Mouse (Mus musculus) midbrain, embryonic 16.5 days (tissue): Measurements from ENCODE around the gene Pls1. TPM values are rescaled to one million over a fixed set of nuclear protein-coding genes. Genes with fewer than 3 reads are reported as not detected.

Experiments
- ATAC-seq: fragments of 200-750 bp; cut with Nextera tagmentation; 2 replicates; pipeline ENCODE4 v1.8.0; 2017; ENCODE audit warnings: moderate TSS enrichment
- H3K27ac ChIP-seq: fragments of 300-500 bp; sonication (generic); 2 replicates; pipeline ENCODE4 v1.5.1; 2014; ENCODE audit warnings: mild to moderate bottlenecking, low read length, mixed read lengths
- H3K27me3 ChIP-seq: fragments of 300-500 bp; sonication (generic); 2 replicates; pipeline ENCODE4 v1.6.1; 2014; ENCODE audit warnings: low read depth, low read length, mixed read lengths; ENCODE audit not compliant: control insufficient read depth, insufficient read depth
- H3K36me3 ChIP-seq: fragments of 300-500 bp; sonication (generic); 2 replicates; pipeline ENCODE4 v1.6.1; 2014; ENCODE audit warnings: mild to moderate bottlenecking, low read length, moderate library complexity, mixed read lengths; ENCODE audit not compliant: control insufficient read depth, insufficient read depth
- H3K4me1 ChIP-seq: fragments of 300-500 bp; sonication (generic); 2 replicates; pipeline ENCODE4 v1.6.1; 2014; ENCODE audit warnings: mild to moderate bottlenecking, low read length, mixed read lengths; ENCODE audit not compliant: control insufficient read depth, insufficient read depth
- H3K4me2 ChIP-seq: fragments of 300-500 bp; sonication (generic); 2 replicates; pipeline ENCODE4 v1.6.1; 2014; ENCODE audit warnings: mild to moderate bottlenecking, low read length, mixed read lengths
- H3K4me3 ChIP-seq: fragments of 300-500 bp; sonication (generic); 2 replicates; pipeline ENCODE4 v1.5.1; 2014; ENCODE audit warnings: low read depth, mild to moderate bottlenecking, low read length, moderate library complexity, mixed read lengths
- H3K9ac ChIP-seq: fragments of 300-500 bp; sonication (generic); 2 replicates; pipeline ENCODE4 v1.6.1; 2014; ENCODE audit warnings: low read depth, low read length, mixed read lengths
- H3K9me3 ChIP-seq: fragments of 300-500 bp; sonication (generic); replicated peaks from 2 replicates; pipeline ENCODE4 v1.6.1; 2014; ENCODE audit warnings: mild to moderate bottlenecking, low read length, mixed read lengths; ENCODE audit not compliant: control insufficient read depth, poor library complexity, severe bottlenecking
- WGBS: fragments of 180-500 bp; shearing (Covaris S2); extraction: QIAGEN DNeasy Blood & Tissue Kit; methylation state at CpG from one replicate; pipeline ENCODE4 v1.1.7; 2014; 5-methylcytosine and 5-hydroxymethylcytosine counted together
- polyA plus RNA-seq: library from polyadenylated mRNA; unstranded; fragments of >200 nt; fragmentation: Nextera tagmentation; extraction: Ambion mirVana; gene quantifications from 2 replicates; pipeline ENCODE4 v1.2.1, GENCODE M21; 2015

The Pls1 gene
- 2.1 and 2.9 TPM in 2 replicates for polyA plus RNA-seq

DNA sequence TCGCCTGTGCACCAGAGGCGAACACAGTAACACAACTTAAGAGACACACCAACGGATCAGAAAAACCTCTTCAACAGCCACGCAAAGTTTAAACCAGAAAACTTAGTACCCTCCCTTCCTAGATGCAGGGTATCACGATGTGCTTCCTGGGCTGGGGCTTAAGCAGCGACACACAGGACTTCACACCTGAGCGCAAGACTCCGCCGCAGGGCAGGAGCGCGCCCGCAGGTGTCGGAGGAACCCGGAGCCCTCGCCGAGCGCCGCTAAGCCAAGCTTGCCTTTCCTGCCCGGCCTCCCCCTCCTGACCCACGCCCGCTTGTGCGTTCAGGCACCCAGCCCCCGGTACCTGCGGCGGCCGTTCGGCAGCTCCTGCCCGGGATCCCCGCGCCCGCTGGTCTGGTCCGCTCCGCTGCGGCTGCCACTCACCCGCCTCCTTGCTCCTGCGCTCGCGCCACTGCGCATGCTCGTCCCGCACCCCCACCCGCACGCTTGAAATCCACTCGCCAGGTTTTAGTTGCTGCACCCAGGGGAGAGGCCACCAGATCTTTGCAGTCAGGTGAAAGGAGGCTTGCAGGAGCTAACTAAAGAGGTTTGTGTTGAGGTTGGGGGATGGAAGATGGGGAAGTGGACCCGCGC is at the start of gene Pls1:
Pls1 (minus strand) TSS at position 487 of the 636 bp plus-strand sequence.
- H3K4me1 ChIP-seq = peaks cover 2% of the 10 kb centered on the region; the same call in 1 of the 2 replicates
- no peak within 1 kb of the TSS; the same call in 1 of the 2 replicates for H3K27ac ChIP-seq
- no peaks in the 10 kb centered on the region for H3K9me3 ChIP-seq
- under 1% methylated on average over 46 of the region's 46 CpGs for WGBS
- H3K9ac ChIP-seq = peak within 1 kb of the TSS; percentile 80
- H3K4me2 ChIP-seq = peak within 1 kb of the TSS; percentile 96
- no peaks in the 10 kb centered on the region for H3K36me3 ChIP-seq
- peak; percentile 95 for ATAC-seq
- H3K27me3 ChIP-seq = peaks cover 11% of the 10 kb centered on the region
- peak within 1 kb of the TSS; percentile 76 for H3K4me3 ChIP-seq

GRCm38 (mm10) chr9:95882751-95883150 is 37.6 kb upstream of the Pls1 start:
- no peak overlapping the region for H3K9ac ChIP-seq
- peaks cover 10% of the 10 kb centered on the region for H3K36me3 ChIP-seq
- no peak for ATAC-seq
- H3K9me3 ChIP-seq = no peaks in the 10 kb centered on the region
- no peaks in the 10 kb centered on the region for H3K27me3 ChIP-seq
- H3K27ac ChIP-seq = no peak overlapping the region
- WGBS = 96% methylated on average over 2 of the region's 2 CpGs
- no peak overlapping the region for H3K4me2 ChIP-seq
- no peak overlapping the region for H3K4me3 ChIP-seq
- H3K4me1 ChIP-seq = no peaks in the 10 kb centered on the region

- no peak for ATAC-seq
- H3K9me3 ChIP-seq = no peaks in the 10 kb centered on the region
- H3K4me2 ChIP-seq = no peak overlapping the region
- H3K27me3 ChIP-seq = no peaks in the 10 kb centered on the region
- H3K4me1 ChIP-seq = no peaks in the 10 kb centered on the region
- H3K36me3 ChIP-seq = peaks cover 4% of the 10 kb centered on the region; the same call in 1 of the 2 replicates
- no peak overlapping the region for H3K9ac ChIP-seq
- WGBS = 95% methylated on average over 5 of the region's 5 CpGs
- H3K4me3 ChIP-seq = no peak overlapping the region
- H3K27ac ChIP-seq = no peak overlapping the region
Observed at GRCm38 (mm10) chr9:95878246-95878645, 33.1 kb upstream of the Pls1 start.

GRCm38 (mm10) chr9:95858027-95858570 is 13.0 kb upstream of the Pls1 start:
- Histone ChIP-seq H3K27me3 (no peaks in the 10 kb centered on the region), H3K36me3 (no peaks in the 10 kb centered on the region), H3K9me3 (no peaks in the 10 kb centered on the region), H3K27ac (peak overlapping the region; percentile 83), H3K4me1 (peaks cover 6% of the 10 kb centered on the region), H3K9ac (peak overlapping the region; percentile 89), H3K4me2 (peak overlapping the region; percentile 99), H3K4me3 (peak overlapping the region; percentile 91)
- ATAC-seq = peak; percentile 49
- 1% methylated on average over 31 of the region's 31 CpGs for WGBS

DNA sequence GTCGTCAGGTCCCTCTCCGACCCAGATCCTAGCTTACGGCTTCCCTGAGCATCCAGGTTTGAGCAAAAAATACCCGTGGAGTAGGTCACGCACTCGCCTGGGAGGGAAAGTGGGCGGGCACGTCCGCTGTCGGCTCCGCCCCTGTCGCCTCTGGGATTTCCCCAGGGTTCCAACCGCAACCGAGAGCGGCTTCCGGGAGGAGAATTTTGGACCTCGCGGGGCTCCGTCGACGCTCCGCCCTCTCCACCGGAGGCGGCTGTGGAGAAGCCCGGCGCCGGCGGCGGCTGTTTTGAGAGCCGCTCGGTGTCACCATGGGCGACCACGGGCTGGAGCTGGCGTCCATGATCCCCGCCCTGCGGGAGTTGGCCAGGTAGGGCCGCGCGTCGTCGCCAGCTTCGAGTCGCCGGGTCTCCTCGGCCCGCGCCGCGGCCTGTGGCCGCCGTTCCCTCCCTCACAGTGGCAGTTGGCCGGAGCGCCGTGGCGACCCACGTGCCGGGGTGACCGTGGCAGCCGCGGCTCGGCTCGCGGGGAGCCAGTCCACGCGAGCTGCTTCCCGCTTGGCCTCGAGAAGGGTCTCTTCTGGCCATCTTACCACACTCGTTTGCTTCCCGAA is 12.4 kb upstream of the Pls1 start, which contains the start of gene Atr:
Atr (plus strand) TSS at position 184 of the 613 bp plus-strand sequence.
- peak; percentile 90 for ATAC-seq
- no peaks in the 10 kb centered on the region for H3K9me3 ChIP-seq
- H3K36me3 ChIP-seq = no peaks in the 10 kb centered on the region
- H3K9ac ChIP-seq = peak within 1 kb of the TSS; percentile 89
- H3K4me2 ChIP-seq = peak within 1 kb of the TSS; percentile 99
- under 1% methylated on average over 65 of the region's 69 CpGs for whole genome bisulfite sequencing
- H3K4me1 ChIP-seq = peaks cover 6% of the 10 kb centered on the region
- peak within 1 kb of the TSS; percentile 83 for H3K27ac ChIP-seq
- H3K27me3 ChIP-seq = no peaks in the 10 kb centered on the region
- H3K4me3 ChIP-seq = peak within 1 kb of the TSS; percentile 91

DNA sequence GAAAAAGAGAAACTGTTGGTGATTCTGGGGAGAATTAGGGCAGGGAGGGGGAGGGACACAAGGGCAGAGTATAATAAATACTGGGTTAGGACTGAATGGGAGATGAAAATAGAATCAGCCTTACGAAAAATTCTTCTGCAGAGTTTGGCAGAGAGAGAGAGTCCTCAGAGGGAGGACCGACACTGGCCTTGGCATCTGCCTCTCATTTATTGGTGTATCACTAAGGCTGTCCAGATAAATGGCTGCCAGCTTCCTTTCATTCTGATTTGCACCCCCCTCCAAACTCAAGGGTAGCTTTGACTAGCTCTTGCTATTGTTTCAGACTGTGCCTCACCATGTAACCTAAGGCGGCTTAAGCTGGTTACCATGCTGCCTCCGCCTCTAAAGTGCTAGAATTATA is 10.9 kb upstream of the Pls1 start:
- H3K9ac ChIP-seq = no peak overlapping the region
- H3K4me3 ChIP-seq = no peak overlapping the region
- H3K27ac ChIP-seq = no peak overlapping the region
- no peaks in the 10 kb centered on the region for H3K9me3 ChIP-seq
- H3K27me3 ChIP-seq = no peaks in the 10 kb centered on the region
- H3K4me1 ChIP-seq = peaks cover 6% of the 10 kb centered on the region
- ATAC-seq = no peak
- 91% methylated on average over 4 of the region's 4 CpGs for WGBS
- H3K4me2 ChIP-seq = no peak overlapping the region
- no peaks in the 10 kb centered on the region for H3K36me3 ChIP-seq

DNA sequence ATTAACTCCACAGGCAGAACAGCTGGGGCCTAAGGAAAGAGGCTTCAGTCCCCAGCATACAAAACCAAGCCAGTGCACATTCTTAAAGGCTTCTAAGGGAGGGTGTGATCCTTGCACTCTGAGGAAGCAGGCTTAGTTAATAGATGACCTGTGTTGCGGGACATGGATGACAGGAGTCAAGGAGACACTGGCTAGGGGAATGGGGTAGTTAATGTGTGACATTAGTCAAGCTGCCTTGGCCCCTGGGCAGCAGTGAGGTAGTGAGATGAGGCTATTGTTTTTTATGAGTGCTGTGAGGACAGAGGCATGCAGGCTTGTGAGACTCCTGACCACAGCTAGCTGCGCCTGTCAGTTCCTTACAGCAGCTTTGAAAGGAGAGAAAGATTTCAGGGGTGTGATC is 9.8 kb upstream of the Pls1 start:
- no peaks in the 10 kb centered on the region for H3K36me3 ChIP-seq
- H3K9me3 ChIP-seq = no peaks in the 10 kb centered on the region
- H3K4me2 ChIP-seq = no peak overlapping the region
- H3K27ac ChIP-seq = no peak overlapping the region
- no peak for ATAC-seq
- H3K4me3 ChIP-seq = no peak overlapping the region
- H3K4me1 ChIP-seq = peaks cover 6% of the 10 kb centered on the region
- H3K9ac ChIP-seq = no peak overlapping the region
- H3K27me3 ChIP-seq = no peaks in the 10 kb centered on the region
- 68% methylated on average over 2 of the region's 2 CpGs for WGBS

- 0 out of 2 replicates have a peak, but pooled peaks have one; percentile 25 for ATAC-seq
- Histone ChIP-seq H3K36me3 (no peaks in the 10 kb centered on the region), H3K27me3 (no peaks in the 10 kb centered on the region), H3K4me1 (no peaks in the 10 kb centered on the region; the same call in 1 of the 2 replicates), H3K9ac (no peak overlapping the region), H3K4me2 (no peak overlapping the region), H3K27ac (no peak overlapping the region), H3K9me3 (no peaks in the 10 kb centered on the region), H3K4me3 (no peak overlapping the region)
- 25% methylated on average over 4 of the region's 4 CpGs for WGBS
Observed at GRCm38 (mm10) chr9:95852896-95853295, 7.8 kb upstream of the Pls1 start.

- WGBS = 71% methylated on average over 11 of the region's 11 CpGs
- Histone ChIP-seq H3K4me2 (no peak overlapping the region), H3K9ac (no peak overlapping the region), H3K27me3 (no peaks in the 10 kb centered on the region), H3K4me3 (no peak overlapping the region), H3K9me3 (no peaks in the 10 kb centered on the region), H3K27ac (no peak overlapping the region), H3K4me1 (no peaks in the 10 kb centered on the region), H3K36me3 (no peaks in the 10 kb centered on the region)
- no peak for ATAC-seq
Observed at GRCm38 (mm10) chr9:95851671-95852070, 6.6 kb upstream of the Pls1 start.
